Mouse (Mus musculus) heart, postnatal 0 days (tissue): ENCODE data around the gene 4930512M02Rik. TPM values are rescaled to one million over a fixed set of nuclear protein-coding genes. Genes with fewer than 3 reads are reported as not detected.

Source experiments
- ATAC-seq: fragments of 200-750 bp; cut with Nextera tagmentation; 2 replicates; pipeline ENCODE4 v1.8.0; 2017; ENCODE audit warnings: low read depth, moderate number of reproducible peaks, moderate library complexity; ENCODE audit not compliant: insufficient read depth
- DNase-seq: peaks from one replicate; pipeline ENCODE4 v3.0.0-alpha.2; 2016; ENCODE audit warnings: low spot score
- H3K27ac ChIP-seq: fragments of 300-500 bp; sonication (generic); 2 replicates; pipeline ENCODE4 v1.5.1; 2014; ENCODE audit warnings: low read depth, mild to moderate bottlenecking
- H3K27me3 ChIP-seq: fragments of 300-500 bp; sonication (generic); 2 replicates; pipeline ENCODE4 v1.6.1; 2014; ENCODE audit warnings: low read length, mixed read lengths; ENCODE audit not compliant: control insufficient read depth, insufficient read depth
- H3K36me3 ChIP-seq: fragments of 300-500 bp; sonication (generic); replicated peaks from 2 replicates; pipeline ENCODE4 v1.6.1; 2014; ENCODE audit warnings: low read length, mixed read lengths; ENCODE audit not compliant: control insufficient read depth, insufficient read depth
- H3K4me1 ChIP-seq: fragments of 300-500 bp; sonication (generic); 2 replicates; pipeline ENCODE4 v1.6.1; 2014; ENCODE audit warnings: antibody characterized with exemption; ENCODE audit not compliant: control insufficient read depth, insufficient read depth
- H3K4me2 ChIP-seq: fragments of 300-500 bp; sonication (generic); 2 replicates; pipeline ENCODE4 v1.6.1; 2014; ENCODE audit warnings: low read depth, mild to moderate bottlenecking, low read length, moderate library complexity
- H3K4me3 ChIP-seq: fragments of 300-500 bp; sonication (generic); 2 replicates; pipeline ENCODE4 v1.5.1; 2014; ENCODE audit warnings: low read depth, low read length
- H3K9ac ChIP-seq: fragments of 300-500 bp; sonication (generic); replicated peaks from 2 replicates; pipeline ENCODE4 v1.6.1; 2014; ENCODE audit warnings: low read depth, low read length, mixed read lengths
- H3K9me3 ChIP-seq: fragments of 300-500 bp; sonication (generic); replicated peaks from 2 replicates; pipeline ENCODE4 v1.6.1; 2016; ENCODE audit warnings: low read length; ENCODE audit not compliant: control insufficient read depth
- CTCF ChIP-seq: IDR thresholded peaks from 2 replicates; pipeline ENCODE4 v1.5.1; 2016; ENCODE audit warnings: antibody characterized with exemption, control low read depth, low read depth
- EP300 ChIP-seq: IDR thresholded peaks from 2 replicates; pipeline ENCODE4 v1.6.1; 2016; ENCODE audit warnings: antibody characterized with exemption, low read depth
- WGBS: fragments of 180-500 bp; shearing (Covaris S2); extraction: QIAGEN DNeasy Blood & Tissue Kit; methylation state at CpG from one replicate; pipeline ENCODE4 v1.1.7; 2014; 5-methylcytosine and 5-hydroxymethylcytosine counted together
- polyA plus RNA-seq: library from polyadenylated mRNA; unstranded; fragments of >200 nt; fragmentation: Nextera tagmentation; extraction: Ambion mirVana; gene quantifications from 2 replicates; pipeline ENCODE4 v1.2.1, GENCODE M21; 2015
- total RNA-seq: library from RNA; depleted of rRNA; stranded (reverse); fragments of >200 nt; gene quantifications from 2 replicates; pipeline ENCODE4 v1.2.3, GENCODE M21; 2014; ENCODE audit warnings: low replicate concordance

The 4930512M02Rik gene
- total and polyA plus RNA-seq, 2 experiments from 2014 or later: not detected

- H3K27me3 ChIP-seq: no peaks in the 10 kb centered on the region
- DNase-seq: no peak
- H3K27ac ChIP-seq: no peak overlapping the region
- H3K4me2 ChIP-seq: no peak overlapping the region
- no peaks in the 10 kb centered on the region for H3K36me3 ChIP-seq
- H3K4me3 ChIP-seq: no peak overlapping the region
- ATAC-seq: no peak
- no peak overlapping the region for H3K9ac ChIP-seq
- no peaks in the 10 kb centered on the region for H3K9me3 ChIP-seq
- no peaks in the 10 kb centered on the region for H3K4me1 ChIP-seq
- TF ChIP-seq EP300 (no peak), CTCF (no peak)
Observed at GRCm38 (mm10) chr11:11644303-11644702, 16.7 kb upstream of the 4930512M02Rik start.

DNA sequence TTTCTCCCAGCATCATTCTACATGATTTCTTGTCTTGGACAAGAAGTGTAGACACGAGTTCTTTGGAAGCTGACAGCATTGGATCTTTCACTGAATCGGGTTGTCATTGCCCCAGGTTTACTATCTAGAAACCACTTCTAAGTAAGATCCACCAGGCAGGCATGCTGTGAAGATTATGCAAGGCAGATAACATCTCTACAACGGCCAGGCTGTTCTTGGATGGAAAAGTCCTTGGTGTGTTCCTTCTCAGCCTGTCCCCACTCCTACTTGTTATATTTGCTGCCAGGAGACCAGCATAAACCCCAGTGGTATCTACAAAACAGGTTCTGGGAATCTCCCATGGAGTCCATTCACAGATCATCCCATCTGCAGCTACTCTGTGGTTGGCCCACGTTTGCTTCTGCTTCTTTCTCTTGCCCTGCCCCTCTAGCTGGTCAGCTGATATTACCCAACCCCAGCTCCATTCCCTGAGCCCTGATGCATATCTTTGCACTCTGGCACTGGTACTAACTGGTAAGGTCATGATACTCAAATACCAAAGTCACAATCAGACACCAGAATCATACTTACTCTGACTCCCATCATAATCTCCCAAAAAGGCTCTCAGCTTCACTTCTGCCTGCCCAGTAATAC, 3.4 kb downstream of the 4930512M02Rik start:
- no peak for ATAC-seq

DNA sequence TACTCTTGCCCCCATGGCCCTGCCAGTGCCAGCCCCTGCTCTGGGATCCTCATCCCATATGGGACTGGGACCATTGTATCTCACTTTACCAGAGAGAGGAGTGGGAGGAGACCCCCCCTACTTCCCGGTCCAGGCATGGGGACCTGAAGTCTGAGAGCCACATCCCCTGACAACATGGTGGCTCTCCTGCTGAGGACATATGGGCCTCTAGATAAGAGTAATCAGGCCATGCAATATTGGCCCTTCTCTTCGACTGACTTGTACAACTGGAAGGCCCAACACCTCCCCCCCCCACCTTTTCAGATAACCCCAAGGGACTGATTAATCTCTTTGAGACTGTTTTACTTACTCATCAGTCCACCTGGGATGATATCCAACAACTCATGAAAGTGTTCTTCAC, 18.4 kb downstream of the 4930512M02Rik start:
- H3K9ac ChIP-seq: no peak overlapping the region
- WGBS: 72% methylated on average over 2 of the region's 2 CpGs

More for the DNA sequence above, 3.4 kb downstream of the 4930512M02Rik start:
- no peaks in the 10 kb centered on the region for H3K27me3 ChIP-seq
- DNase-seq: no peak
- no peaks in the 10 kb centered on the region for H3K9me3 ChIP-seq
- TF ChIP-seq EP300 (no peak), CTCF (no peak)
- H3K27ac ChIP-seq: no peak overlapping the region
- H3K4me3 ChIP-seq: no peak overlapping the region
- WGBS: 33% methylated on average over 4 of the region's 4 CpGs
- H3K36me3 ChIP-seq: no peaks in the 10 kb centered on the region
- H3K4me2 ChIP-seq: no peak overlapping the region
- H3K9ac ChIP-seq: no peak overlapping the region
- H3K4me1 ChIP-seq: no peaks in the 10 kb centered on the region

GRCm38 (mm10) chr11:11587327-11587726, 40.3 kb downstream of the 4930512M02Rik start:
- 36% methylated on average over 2 of the region's 2 CpGs for WGBS
- no peaks in the 10 kb centered on the region for H3K36me3 ChIP-seq
- H3K27me3 ChIP-seq: no peaks in the 10 kb centered on the region
- no peak overlapping the region for H3K9ac ChIP-seq
- no peaks in the 10 kb centered on the region for H3K4me1 ChIP-seq
- DNase-seq (no peak), ATAC-seq (no peak)
- no peak overlapping the region for H3K27ac ChIP-seq
- H3K4me2 ChIP-seq: no peak overlapping the region
- H3K9me3 ChIP-seq: no peaks in the 10 kb centered on the region
- no peak overlapping the region for H3K4me3 ChIP-seq
- no peak for TF ChIP-seq CTCF
- no peak for TF ChIP-seq EP300

More for the DNA sequence above, 18.4 kb downstream of the 4930512M02Rik start:
- no peak overlapping the region for H3K27ac ChIP-seq
- no peaks in the 10 kb centered on the region for H3K36me3 ChIP-seq
- no peaks in the 10 kb centered on the region for H3K27me3 ChIP-seq
- H3K4me2 ChIP-seq: no peak overlapping the region
- H3K4me3 ChIP-seq: no peak overlapping the region
- no peak for ATAC-seq
- DNase-seq: no peak
- TF ChIP-seq EP300 (no peak), CTCF (no peak)
- H3K9me3 ChIP-seq: peaks cover 19% of the 10 kb centered on the region; the same call in 1 of the 2 replicates
- H3K4me1 ChIP-seq: no peaks in the 10 kb centered on the region

GRCm38 (mm10) chr11:11586423-11586822, 41.2 kb downstream of the 4930512M02Rik start:
- no peaks in the 10 kb centered on the region for H3K4me1 ChIP-seq
- H3K27ac ChIP-seq: no peak overlapping the region
- no peaks in the 10 kb centered on the region for H3K36me3 ChIP-seq
- no peak overlapping the region for H3K9ac ChIP-seq
- no peak overlapping the region for H3K4me2 ChIP-seq
- no peaks in the 10 kb centered on the region for H3K9me3 ChIP-seq
- no peak for DNase-seq
- H3K27me3 ChIP-seq: no peaks in the 10 kb centered on the region
- no peak for TF ChIP-seq CTCF
- TF ChIP-seq EP300: no peak
- no peak overlapping the region for H3K4me3 ChIP-seq
- 91% methylated on average over 1 of the region's 1 CpGs for WGBS
- no peak for ATAC-seq

- 46% methylated on average over 6 of the region's 6 CpGs for WGBS
- Histone ChIP-seq H3K27ac (no peak overlapping the region), H3K9me3 (no peaks in the 10 kb centered on the region), H3K27me3 (no peaks in the 10 kb centered on the region), H3K4me2 (no peak overlapping the region), H3K4me3 (no peak overlapping the region), H3K4me1 (no peaks in the 10 kb centered on the region), H3K36me3 (no peaks in the 10 kb centered on the region), H3K9ac (no peak overlapping the region)
- no peak for TF ChIP-seq CTCF
- ATAC-seq (0 out of 2 replicates have a peak, but pooled peaks have one; percentile 30), DNase-seq (peak; percentile 23)
Observed at GRCm38 (mm10) chr11:11573691-11574090, 53.9 kb downstream of the 4930512M02Rik start.
